Comparison of ENCODE assay signal across 17 mouse cellular contexts in genomic region chr13:81171115-81171514, GRCm38 (mm10).
"Had no signal": no experiment of that assay in that cellular context is flagged by ENCODE, and none has a peak within 500 bp of the region (broad histone marks: within the 10 kb centered on the region; RNA-seq: fewer than 3 reads in every experiment).

No protein-coding gene starts in this region.

- H3K4me2 ChIP-seq: limb, embryonic 12.5 days; liver, embryonic 13.5 days; neural tube, embryonic 15.5 days had no signal

- DNase-seq: kidney, adult 11 months; kidney, adult 9 months; kidney, postnatal 36 days; liver; liver, embryonic 13.5 days; liver, postnatal 0 days; midbrain, embryonic 14.5 days; right cerebral cortex, adult 18-20 months; right cerebral cortex, postnatal 25 days; thymus, adult 18-20 months; thymus, postnatal 25 days had no signal

- H3K27me3 ChIP-seq: limb, embryonic 12.5 days; liver, embryonic 13.5 days; neural tube, embryonic 15.5 days had no signal

- H3K27ac ChIP-seq: kidney, postnatal 0 days; layer of hippocampus, adult 2 months; limb, embryonic 12.5 days; liver, embryonic 13.5 days; midbrain, embryonic 10.5 days; neural tube, embryonic 15.5 days had no signal

- H3K9ac ChIP-seq: limb, embryonic 12.5 days; liver, embryonic 13.5 days; liver, postnatal 0 days; neural tube, embryonic 15.5 days had no signal

- H3K4me1 ChIP-seq: limb, embryonic 12.5 days; liver, embryonic 13.5 days; midbrain, embryonic 10.5 days; neural tube, embryonic 15.5 days had no signal

- H3K4me3 ChIP-seq: layer of hippocampus, adult 2 months; limb, embryonic 12.5 days; liver, embryonic 13.5 days; midbrain, embryonic 10.5 days; myocyte; neural tube, embryonic 15.5 days had no signal

- H3K9me3 ChIP-seq: limb, embryonic 12.5 days; liver, embryonic 13.5 days; midbrain, embryonic 10.5 days; neural tube, embryonic 15.5 days had no signal

- H3K36me3 ChIP-seq: limb, embryonic 12.5 days; liver, embryonic 13.5 days; neural tube, embryonic 15.5 days had no signal

- ATAC-seq: liver, postnatal 0 days had no signal
